Mouse (Mus musculus): ENCODE data around the gene Ptpre.

GRCm38 (mm10) chr7:135593825-135594224 is 56.5 kb downstream of the Ptpre start:
- TF ChIP-seq CTCF (conservative IDR thresholded peaks at IDR 0.05; ENCODE audit: low read length) = no peak
- no peak for TF ChIP-seq POU5F1 (IDR thresholded peaks at IDR 0.05; ENCODE audit: borderline replicate concordance, low read length)
- no peak for TF ChIP-seq NANOG (IDR thresholded peaks at IDR 0.05; ENCODE audit: borderline replicate concordance, low read length)

All from E14TG2a.4 (cell line).